Mouse (Mus musculus): ENCODE measurements around the gene Helz. TPM values are rescaled to one million over a fixed set of nuclear protein-coding genes. Genes with fewer than 3 reads are reported as not detected.

The Helz gene
- polyA plus RNA-seq, 1 experiment from 2014 or later, result 18.9 TPM

- H3K9ac ChIP-seq, result no peak within 1 kb of the TSS
- no peak for ATAC-seq (ENCODE audit: low FRiP score)
Observed at GRCm38 (mm10) chr11:107716332-107716938, 168.7 kb downstream of the Helz start, which contains the start of gene Cacng1. Gene Cacng1, minus strand, starts transcription at chr11:107716522.

DNA sequence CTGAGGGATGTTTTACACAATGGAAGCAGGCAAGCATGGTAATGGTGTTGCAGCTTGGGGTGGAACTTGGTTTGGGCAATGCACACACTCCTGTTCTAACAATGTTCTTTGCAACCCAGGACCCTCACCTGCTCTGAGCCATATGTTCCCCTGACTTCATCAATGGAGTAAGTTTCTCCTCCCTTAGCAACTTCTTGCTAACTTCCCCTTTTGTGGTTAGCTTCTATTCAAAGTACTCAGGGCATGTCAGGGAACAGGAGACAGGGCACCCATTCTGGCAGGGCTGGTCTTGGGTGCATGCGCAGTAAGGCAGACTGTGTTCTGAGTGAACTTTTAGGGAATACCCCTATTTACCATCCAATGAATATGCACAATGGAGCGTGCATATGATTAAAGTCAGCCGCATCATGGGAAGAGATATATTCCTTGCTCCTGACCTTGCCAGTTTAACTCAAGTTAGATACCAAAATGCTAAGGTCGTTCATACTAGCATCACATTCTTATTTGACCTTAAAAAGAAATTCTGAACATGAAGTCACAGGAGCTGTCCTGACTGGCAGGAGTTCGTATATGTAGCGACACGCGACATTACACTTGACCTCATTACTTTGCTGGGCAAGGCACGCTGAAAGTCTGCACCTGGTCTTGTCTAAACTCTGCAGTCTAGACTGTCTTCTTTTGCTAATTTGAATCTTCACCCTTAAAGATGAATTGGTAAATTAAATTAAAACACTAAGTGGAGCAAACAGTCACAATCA lies 172.7 kb downstream of the Helz start:
- 0 out of 2 replicates have a peak, but pooled peaks cover 4% of the 10 kb centered on the region for H3K9me3 ChIP-seq (ENCODE audit: control insufficient read depth, low read length)
- ATAC-seq (ENCODE audit: low FRiP score) (no peak), DNase-seq (ENCODE audit: low spot score) (no peak)
- H3K9ac ChIP-seq, result no peak overlapping the region
- no peak overlapping the region for H3K27ac ChIP-seq
- 89% methylated on average over 9 of the region's 9 CpGs for WGBS
- H3K4me3 ChIP-seq (replicated peaks; ENCODE audit: low read length), result no peak overlapping the region
- H3K4me2 ChIP-seq (replicated peaks), result no peak overlapping the region
- H3K27me3 ChIP-seq (ENCODE audit: control insufficient read depth, insufficient read depth, low read length), result no peaks in the 10 kb centered on the region
- no peaks in the 10 kb centered on the region for H3K4me1 ChIP-seq (replicated peaks; ENCODE audit: control insufficient read depth, insufficient read depth, low read length)
- H3K36me3 ChIP-seq (replicated peaks; ENCODE audit: control insufficient read depth, insufficient read depth), result no peaks in the 10 kb centered on the region

More at GRCm38 (mm10) chr11:107716332-107716938, 168.7 kb downstream of the Helz start, which contains the start of gene Cacng1:
- no peak for DNase-seq (ENCODE audit: low spot score)
- Histone ChIP-seq H3K27me3 (ENCODE audit: control insufficient read depth, insufficient read depth, low read length) (no peaks in the 10 kb centered on the region), H3K9me3 (ENCODE audit: control insufficient read depth, low read length) (0 out of 2 replicates have a peak, but pooled peaks cover 4% of the 10 kb centered on the region), H3K4me2 (replicated peaks) (no peak within 1 kb of the TSS), H3K36me3 (replicated peaks; ENCODE audit: control insufficient read depth, insufficient read depth) (no peaks in the 10 kb centered on the region), H3K27ac (no peak within 1 kb of the TSS), H3K4me1 (replicated peaks; ENCODE audit: control insufficient read depth, insufficient read depth, low read length) (no peaks in the 10 kb centered on the region), H3K4me3 (replicated peaks; ENCODE audit: low read length) (no peak within 1 kb of the TSS)
- WGBS, result 81% methylated on average over 16 of the region's 16 CpGs

DNA sequence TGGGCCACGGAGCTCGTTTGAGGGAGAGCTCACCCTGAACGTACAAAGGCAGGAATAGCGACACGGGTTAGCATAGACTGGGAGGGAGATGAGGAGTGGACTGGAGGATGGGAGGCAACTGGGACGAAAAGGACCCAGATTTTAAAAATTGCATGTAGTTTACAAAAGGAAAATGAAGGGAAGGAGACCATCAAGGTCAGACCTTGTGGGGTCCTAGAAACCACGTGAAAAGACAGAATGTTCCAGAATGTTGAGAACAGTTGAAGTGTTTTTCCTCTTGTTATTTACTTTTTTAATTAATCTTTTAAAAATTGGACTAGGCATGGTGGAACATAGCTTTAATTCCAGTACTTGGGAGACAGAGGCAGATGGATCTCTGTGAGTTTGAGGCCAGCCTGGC lies 173.3 kb downstream of the Helz start:
- Histone ChIP-seq H3K27me3 (ENCODE audit: control insufficient read depth, insufficient read depth, low read length) (no peaks in the 10 kb centered on the region), H3K9me3 (ENCODE audit: control insufficient read depth, low read length) (0 out of 2 replicates have a peak, but pooled peaks cover 4% of the 10 kb centered on the region), H3K4me3 (replicated peaks; ENCODE audit: low read length) (no peak overlapping the region), H3K27ac (no peak overlapping the region), H3K36me3 (replicated peaks; ENCODE audit: control insufficient read depth, insufficient read depth) (no peaks in the 10 kb centered on the region), H3K9ac (no peak overlapping the region), H3K4me2 (replicated peaks) (no peak overlapping the region), H3K4me1 (replicated peaks; ENCODE audit: control insufficient read depth, insufficient read depth, low read length) (no peaks in the 10 kb centered on the region)
- ATAC-seq (ENCODE audit: low FRiP score), result no peak
- DNase-seq (ENCODE audit: low spot score), result no peak
- WGBS, result 81% methylated on average over 7 of the region's 7 CpGs

DNA sequence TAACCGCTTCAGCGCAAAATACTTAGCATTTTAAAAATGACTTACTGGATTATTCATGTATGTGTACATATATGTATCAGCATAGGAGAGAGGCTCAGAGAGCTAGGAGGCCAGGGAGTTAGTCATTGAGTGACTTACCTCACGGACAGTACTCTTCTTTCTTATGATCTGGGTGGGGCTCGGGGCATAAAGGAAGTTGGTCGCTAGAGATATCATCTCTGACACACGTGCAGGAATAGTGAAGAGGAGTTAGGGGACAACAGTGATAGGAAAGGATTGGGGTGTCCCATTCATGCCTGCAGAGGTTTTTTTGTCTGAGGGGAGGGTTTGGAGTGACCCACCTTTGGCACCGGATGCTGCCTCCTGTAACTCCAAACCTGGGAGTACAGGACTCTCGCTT lies 176.9 kb downstream of the Helz start:
- 92% methylated on average over 8 of the region's 8 CpGs for WGBS
- ATAC-seq (ENCODE audit: low FRiP score) (no peak), DNase-seq (ENCODE audit: low spot score) (no peak)
- Histone ChIP-seq H3K27me3 (ENCODE audit: control insufficient read depth, insufficient read depth, low read length) (no peaks in the 10 kb centered on the region), H3K4me2 (replicated peaks) (no peak overlapping the region), H3K9me3 (ENCODE audit: control insufficient read depth, low read length) (no peaks in the 10 kb centered on the region), H3K4me1 (replicated peaks; ENCODE audit: control insufficient read depth, insufficient read depth, low read length) (no peaks in the 10 kb centered on the region), H3K9ac (no peak overlapping the region), H3K27ac (no peak overlapping the region), H3K4me3 (replicated peaks; ENCODE audit: low read length) (no peak overlapping the region), H3K36me3 (replicated peaks; ENCODE audit: control insufficient read depth, insufficient read depth) (no peaks in the 10 kb centered on the region)

- 82% methylated on average over 13 of the region's 13 CpGs for WGBS
- no peak overlapping the region for H3K4me3 ChIP-seq (replicated peaks; ENCODE audit: low read length)
- DNase-seq (ENCODE audit: low spot score) (no peak), ATAC-seq (ENCODE audit: low FRiP score) (no peak)
- H3K36me3 ChIP-seq (replicated peaks; ENCODE audit: control insufficient read depth, insufficient read depth), result peaks cover 14% of the 10 kb centered on the region
- H3K9ac ChIP-seq, result no peak overlapping the region
- no peak overlapping the region for H3K27ac ChIP-seq
- no peaks in the 10 kb centered on the region for H3K4me1 ChIP-seq (replicated peaks; ENCODE audit: control insufficient read depth, insufficient read depth, low read length)
- no peak overlapping the region for H3K4me2 ChIP-seq (replicated peaks)
- no peaks in the 10 kb centered on the region for H3K27me3 ChIP-seq (ENCODE audit: control insufficient read depth, insufficient read depth, low read length)
- no peaks in the 10 kb centered on the region for H3K9me3 ChIP-seq (ENCODE audit: control insufficient read depth, low read length)
Observed at GRCm38 (mm10) chr11:107728073-107728863, 180.5 kb downstream of the Helz start.

DNA sequence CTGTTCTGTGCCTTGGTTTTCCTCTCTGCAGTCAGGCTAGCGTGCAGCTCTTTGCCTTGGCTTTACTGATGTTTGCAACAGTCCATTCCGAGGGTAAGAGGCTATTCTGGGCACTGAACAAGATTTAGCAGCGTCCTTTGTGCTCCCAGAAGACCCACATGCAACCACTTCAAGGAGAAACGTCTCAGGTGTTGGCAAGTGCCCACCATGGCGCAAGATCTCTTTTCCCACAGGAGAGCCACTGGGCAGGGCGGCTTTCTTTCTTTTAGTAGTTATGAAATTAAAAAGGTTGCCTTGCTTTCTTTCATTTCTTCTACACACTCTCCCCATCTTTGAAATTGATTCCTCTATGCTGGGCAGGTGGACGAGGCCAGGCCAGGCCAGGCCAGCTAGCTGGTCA lies 181.4 kb downstream of the Helz start:
- no peak for ATAC-seq (ENCODE audit: low FRiP score)
- H3K36me3 ChIP-seq (replicated peaks; ENCODE audit: control insufficient read depth, insufficient read depth), result peaks cover 21% of the 10 kb centered on the region
- DNase-seq (ENCODE audit: low spot score), result no peak
- H3K9ac ChIP-seq, result no peak overlapping the region
- H3K4me1 ChIP-seq (replicated peaks; ENCODE audit: control insufficient read depth, insufficient read depth, low read length), result no peaks in the 10 kb centered on the region
- no peaks in the 10 kb centered on the region for H3K27me3 ChIP-seq (ENCODE audit: control insufficient read depth, insufficient read depth, low read length)
- no peak overlapping the region for H3K27ac ChIP-seq
- no peak overlapping the region for H3K4me2 ChIP-seq (replicated peaks)
- no peaks in the 10 kb centered on the region for H3K9me3 ChIP-seq (ENCODE audit: control insufficient read depth, low read length)
- 85% methylated on average over 7 of the region's 7 CpGs for WGBS
- no peak overlapping the region for H3K4me3 ChIP-seq (replicated peaks; ENCODE audit: low read length)

GRCm38 (mm10) chr11:107730940-107731339 lies 183.2 kb downstream of the Helz start:
- no peak overlapping the region for H3K4me2 ChIP-seq (replicated peaks)
- DNase-seq (ENCODE audit: low spot score), result no peak
- H3K4me3 ChIP-seq (replicated peaks; ENCODE audit: low read length), result no peak overlapping the region
- no peaks in the 10 kb centered on the region for H3K4me1 ChIP-seq (replicated peaks; ENCODE audit: control insufficient read depth, insufficient read depth, low read length)
- no peaks in the 10 kb centered on the region for H3K27me3 ChIP-seq (ENCODE audit: control insufficient read depth, insufficient read depth, low read length)
- WGBS, result 84% methylated on average over 4 of the region's 4 CpGs
- no peaks in the 10 kb centered on the region for H3K9me3 ChIP-seq (ENCODE audit: control insufficient read depth, low read length)
- no peak overlapping the region for H3K9ac ChIP-seq
- H3K27ac ChIP-seq, result no peak overlapping the region
- ATAC-seq (ENCODE audit: low FRiP score), result no peak
- peaks cover 39% of the 10 kb centered on the region for H3K36me3 ChIP-seq (replicated peaks; ENCODE audit: control insufficient read depth, insufficient read depth)

GRCm38 (mm10) chr11:107731498-107731897 lies 183.8 kb downstream of the Helz start:
- H3K4me2 ChIP-seq (replicated peaks), result no peak overlapping the region
- no peaks in the 10 kb centered on the region for H3K27me3 ChIP-seq (ENCODE audit: control insufficient read depth, insufficient read depth, low read length)
- no peak overlapping the region for H3K9ac ChIP-seq
- H3K27ac ChIP-seq, result no peak overlapping the region
- no peak overlapping the region for H3K4me3 ChIP-seq (replicated peaks; ENCODE audit: low read length)
- ATAC-seq (ENCODE audit: low FRiP score) (no peak), DNase-seq (ENCODE audit: low spot score) (no peak)
- H3K36me3 ChIP-seq (replicated peaks; ENCODE audit: control insufficient read depth, insufficient read depth), result peaks cover 45% of the 10 kb centered on the region
- WGBS, result 91% methylated on average over 5 of the region's 5 CpGs
- no peaks in the 10 kb centered on the region for H3K9me3 ChIP-seq (ENCODE audit: control insufficient read depth, low read length)
- H3K4me1 ChIP-seq (replicated peaks; ENCODE audit: control insufficient read depth, insufficient read depth, low read length), result no peaks in the 10 kb centered on the region

DNA sequence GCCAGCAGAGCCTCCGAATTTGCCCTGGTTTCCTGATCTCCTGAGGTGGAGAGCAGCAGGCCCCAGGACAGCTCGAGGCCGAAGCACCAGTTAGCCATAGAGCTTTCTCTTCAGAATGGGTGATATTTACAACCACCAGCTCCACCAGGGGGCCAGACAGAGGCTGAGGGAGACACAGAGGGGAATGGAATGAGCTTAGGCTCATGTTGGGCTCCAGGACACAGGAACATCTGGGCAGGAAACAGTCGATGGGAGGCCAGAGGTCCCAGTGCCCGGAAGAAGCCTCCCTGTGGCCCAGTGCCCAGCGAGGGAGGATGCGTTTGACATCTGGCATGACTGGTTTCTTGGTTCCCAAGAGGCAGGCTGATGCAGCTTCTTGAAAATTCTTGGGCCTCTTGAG lies 186.4 kb downstream of the Helz start:
- WGBS, result 87% methylated on average over 7 of the region's 7 CpGs
- no peak overlapping the region for H3K4me2 ChIP-seq (replicated peaks)
- no peak overlapping the region for H3K27ac ChIP-seq
- ATAC-seq (ENCODE audit: low FRiP score), result no peak
- no peak for DNase-seq (ENCODE audit: low spot score)
- H3K4me3 ChIP-seq (replicated peaks; ENCODE audit: low read length), result no peak overlapping the region
- no peaks in the 10 kb centered on the region for H3K27me3 ChIP-seq (ENCODE audit: control insufficient read depth, insufficient read depth, low read length)
- no peaks in the 10 kb centered on the region for H3K9me3 ChIP-seq (ENCODE audit: control insufficient read depth, low read length)
- no peak overlapping the region for H3K9ac ChIP-seq
- peaks cover 71% of the 10 kb centered on the region for H3K36me3 ChIP-seq (replicated peaks; ENCODE audit: control insufficient read depth, insufficient read depth)
- no peaks in the 10 kb centered on the region for H3K4me1 ChIP-seq (replicated peaks; ENCODE audit: control insufficient read depth, insufficient read depth, low read length)
